Mouse (Mus musculus): Measurements from ENCODE around the gene Lrp5. TPM values are rescaled to one million over a fixed set of nuclear protein-coding genes. Genes with fewer than 3 reads are reported as not detected.
A peak's percentile ranks its signal among the peaks of the same experiment; 100 is the strongest.

The Lrp5 gene
- total RNA-seq, 4 experiments from 2014 or later = 48.9 to 52.9 (median 50.7) TPM

DNA sequence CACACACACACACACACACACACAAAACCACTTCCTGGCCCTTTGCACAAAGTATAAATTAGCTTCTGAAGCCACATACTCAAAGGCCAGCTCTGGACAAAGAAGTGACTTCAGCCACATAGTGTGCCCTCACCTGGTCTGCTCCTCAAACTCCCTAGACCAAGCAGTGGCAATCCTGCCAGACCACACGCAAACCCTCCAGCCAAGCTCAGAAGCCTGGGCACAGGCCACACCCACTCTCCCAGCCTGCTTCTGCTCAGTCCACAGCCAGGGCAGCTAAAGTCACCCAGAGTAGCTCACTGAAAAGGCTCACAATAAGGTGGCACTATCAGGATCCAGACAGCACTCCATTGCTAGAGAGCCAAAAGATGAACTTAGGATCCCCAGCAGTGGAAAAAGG, 30.2 kb downstream of the Lrp5 start:
- DNase-seq (ENCODE audit: low spot score) = no peak

DNA sequence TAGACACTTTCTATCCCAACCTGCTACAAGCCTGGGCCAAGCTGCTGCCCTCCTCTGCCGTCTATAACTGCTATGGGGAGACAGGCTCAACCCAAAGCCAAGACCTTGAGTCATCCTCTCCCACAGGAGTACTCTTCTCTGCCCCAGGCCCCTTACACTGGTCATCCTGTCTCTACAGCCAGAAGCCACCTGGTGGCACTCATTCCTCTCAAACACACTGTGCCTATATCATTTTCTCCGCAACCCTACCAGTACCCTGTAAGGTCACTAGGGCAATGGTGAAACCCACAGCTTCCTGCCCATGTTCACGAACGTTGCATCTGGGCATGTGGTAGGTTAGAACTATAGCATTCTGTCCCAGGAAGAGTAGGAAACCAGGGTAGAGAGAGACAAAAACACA, 31.4 kb downstream of the Lrp5 start:
- DNase-seq (ENCODE audit: low spot score) = no peak

DNA sequence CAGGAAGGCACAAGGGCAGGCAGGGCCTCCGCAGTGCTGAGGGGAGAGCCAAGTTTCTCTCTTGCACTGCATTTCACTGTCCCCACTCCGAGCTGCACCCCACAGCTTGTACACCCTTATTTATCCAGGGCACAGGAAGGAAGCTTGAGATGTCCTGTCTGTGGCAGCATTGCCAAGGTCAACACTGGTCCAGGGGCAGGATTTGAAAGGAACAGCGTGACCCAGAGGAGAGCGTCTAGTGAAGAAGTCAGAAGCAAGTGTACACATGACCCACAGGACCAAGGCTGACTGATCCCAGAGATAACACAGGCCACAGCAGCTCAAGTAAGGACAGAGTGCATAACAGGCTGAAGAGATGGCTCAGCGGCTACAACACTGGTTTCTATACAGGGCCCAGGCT, 32.3 kb downstream of the Lrp5 start:
- no peak for DNase-seq (ENCODE audit: low spot score)

DNA sequence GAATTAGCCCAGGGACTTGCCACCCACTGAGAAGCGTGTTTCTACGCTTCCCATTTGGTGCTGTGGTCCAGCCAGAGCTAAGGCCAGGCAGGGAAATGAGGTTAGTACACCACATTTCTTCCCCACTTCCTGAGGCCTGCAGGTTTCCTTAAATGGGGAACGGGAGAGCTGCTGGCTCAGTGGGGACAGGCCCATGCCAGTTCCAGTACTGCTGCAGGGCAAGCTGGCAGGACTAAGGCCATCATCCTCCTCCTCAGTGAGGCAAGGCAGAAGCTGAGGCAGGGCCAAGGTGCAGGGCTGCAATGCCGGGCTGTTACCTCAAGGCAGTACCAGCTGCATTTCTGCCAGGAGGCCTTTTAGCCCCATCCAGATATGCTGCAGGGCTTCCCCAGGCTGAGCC, 32.9 kb downstream of the Lrp5 start:
- DNase-seq (ENCODE audit: low spot score) = no peak

DNA sequence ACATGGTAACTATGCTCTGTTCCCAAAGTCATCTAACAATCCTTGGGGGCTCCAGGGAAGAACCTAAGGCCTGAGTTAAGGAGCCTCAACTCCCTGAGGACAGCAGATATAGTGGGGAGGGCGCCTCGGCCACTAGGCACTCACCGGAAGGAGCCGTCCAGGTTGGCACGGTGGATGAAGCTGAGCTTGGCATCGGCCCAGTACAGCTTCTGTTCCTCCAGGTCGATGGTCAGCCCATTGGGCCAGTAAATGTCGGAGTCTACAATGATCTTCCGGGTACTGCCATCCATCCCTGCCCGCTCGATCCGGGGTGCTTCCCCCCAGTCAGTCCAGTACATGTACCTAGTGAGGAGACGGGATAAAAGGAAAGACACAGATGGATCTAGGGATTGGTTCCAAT, 34.4 kb downstream of the Lrp5 start:
- no peak for DNase-seq (ENCODE audit: low spot score)

DNA sequence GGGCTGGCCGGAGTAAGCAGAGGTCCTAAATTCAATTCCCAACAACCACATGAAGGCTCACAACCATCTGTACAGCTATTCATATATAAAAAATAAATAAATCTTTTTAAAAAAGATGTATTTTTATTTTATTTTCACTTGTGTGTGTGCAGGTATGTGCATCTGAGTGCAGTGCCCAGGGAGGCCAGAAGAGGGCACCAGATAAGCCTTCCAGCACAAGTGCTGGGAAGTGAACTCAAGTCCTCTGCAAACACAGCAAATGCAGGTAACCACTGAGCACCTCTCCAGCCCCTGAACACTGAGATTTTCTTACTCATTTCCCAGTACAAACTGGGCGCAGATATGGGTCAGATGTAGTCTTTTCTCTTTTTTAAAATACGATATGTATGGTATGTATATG, 35.1 kb downstream of the Lrp5 start:
- DNase-seq (ENCODE audit: low spot score) = no peak

DNA sequence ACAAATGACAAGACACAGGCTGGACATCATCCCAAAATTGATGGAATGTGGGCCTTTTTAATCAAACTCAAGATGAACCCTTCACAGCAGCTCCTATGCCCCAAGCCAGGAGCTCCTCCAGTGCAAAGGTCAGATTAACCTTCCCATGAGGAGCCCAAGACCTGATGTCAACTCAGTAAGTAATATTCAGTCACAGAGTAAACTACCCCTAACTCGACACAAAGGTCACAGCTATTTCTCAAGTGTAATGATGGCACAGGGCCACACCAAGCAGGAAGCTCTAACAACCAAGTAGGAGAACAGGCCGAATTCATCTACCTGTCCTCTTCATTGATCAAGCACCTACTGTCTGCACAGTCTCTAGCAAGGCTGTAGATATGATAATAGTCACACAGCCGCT, 35.9 kb downstream of the Lrp5 start:
- DNase-seq (ENCODE audit: low spot score) = no peak

DNA sequence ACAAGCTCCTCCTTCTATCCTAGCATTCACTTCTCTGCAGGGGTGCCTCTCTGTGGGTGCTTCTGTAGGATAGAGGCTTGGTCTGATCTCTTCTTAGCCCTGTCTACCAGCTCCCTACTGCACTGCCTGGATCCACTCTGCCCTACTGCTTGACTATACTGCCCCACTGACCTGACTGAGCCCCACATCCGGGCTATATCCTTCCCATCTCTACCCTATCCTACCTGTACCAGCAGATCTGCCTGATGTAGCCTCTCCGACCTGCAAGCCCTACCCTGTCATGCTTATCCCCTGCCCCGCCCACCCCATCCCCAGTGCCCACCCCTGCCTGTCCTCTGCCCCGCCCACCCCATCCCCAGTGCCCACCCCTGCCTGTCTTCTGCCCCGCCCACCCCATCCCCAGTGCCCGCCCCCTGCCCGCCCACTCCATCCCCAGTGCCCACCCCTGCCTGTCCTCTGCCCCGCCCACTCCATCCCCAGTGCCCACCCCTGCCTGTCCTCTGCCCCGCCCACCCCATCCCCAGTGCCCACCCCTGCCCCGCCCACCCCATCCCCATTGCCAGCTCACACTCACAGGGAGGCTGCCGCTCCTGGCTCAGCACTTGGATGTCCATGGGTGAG, 37.4 kb downstream of the Lrp5 start:
- no peak for DNase-seq (ENCODE audit: low spot score)

DNA sequence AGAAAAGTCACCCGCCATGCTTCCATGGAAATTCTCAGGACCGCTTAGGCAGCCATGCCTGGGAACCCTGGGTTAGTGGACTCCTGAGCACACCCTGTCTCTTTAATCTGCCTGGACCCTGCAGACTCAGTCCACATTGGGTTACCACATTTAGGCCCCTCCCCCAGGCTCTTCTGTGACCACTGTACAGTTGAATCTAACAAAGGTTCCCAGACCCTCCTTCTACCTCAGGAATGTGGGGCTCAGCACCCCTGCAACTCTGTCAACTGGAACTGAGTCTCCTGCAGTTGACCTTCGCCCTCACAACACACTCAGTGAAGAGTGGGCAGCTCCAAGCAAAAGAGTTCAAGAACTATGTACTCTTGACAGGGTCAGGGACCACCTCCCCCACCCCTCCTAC, 38.4 kb downstream of the Lrp5 start:
- DNase-seq (ENCODE audit: low spot score) = no peak

DNA sequence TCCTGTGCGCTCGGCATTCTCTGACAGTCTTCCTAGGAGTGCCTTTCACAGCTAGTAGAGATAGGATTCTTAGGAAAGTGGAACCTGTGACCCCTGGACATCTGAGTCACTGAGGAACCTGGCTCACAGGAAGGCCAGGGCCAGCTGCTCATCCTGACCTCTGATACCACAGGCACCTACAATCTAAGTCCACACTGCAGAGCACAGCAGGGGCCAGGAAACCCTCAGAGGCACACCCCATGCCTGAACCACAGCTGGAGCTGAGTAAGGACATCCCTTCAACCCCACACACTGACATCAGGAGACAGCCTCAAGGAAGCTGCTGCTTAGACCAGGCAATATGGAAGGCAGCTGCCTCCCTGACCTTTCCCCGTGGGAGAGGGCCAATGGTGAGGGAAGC, 40.6 kb downstream of the Lrp5 start:
- DNase-seq (ENCODE audit: low spot score) = no peak

DNA sequence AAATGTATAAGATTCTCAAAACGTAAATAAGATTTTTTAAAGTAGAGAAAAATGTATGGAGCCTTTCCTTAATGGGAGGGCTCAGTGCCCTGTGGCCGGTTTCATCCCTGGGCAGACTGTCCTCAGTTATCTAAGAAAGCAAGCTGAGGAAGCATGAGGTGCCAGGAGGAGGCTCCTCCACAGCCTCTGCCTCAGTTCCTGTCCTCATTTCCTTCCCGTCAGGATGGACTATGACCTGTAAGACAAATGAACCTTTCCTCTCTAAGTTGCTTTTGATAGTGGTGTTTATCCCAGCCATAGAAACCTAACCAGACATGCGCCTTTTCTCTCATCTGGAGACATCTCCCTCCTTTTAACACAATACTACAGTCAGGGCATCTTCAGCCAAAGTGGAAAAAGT, 41.0 kb downstream of the Lrp5 start:
- DNase-seq (ENCODE audit: low spot score) = no peak

DNA sequence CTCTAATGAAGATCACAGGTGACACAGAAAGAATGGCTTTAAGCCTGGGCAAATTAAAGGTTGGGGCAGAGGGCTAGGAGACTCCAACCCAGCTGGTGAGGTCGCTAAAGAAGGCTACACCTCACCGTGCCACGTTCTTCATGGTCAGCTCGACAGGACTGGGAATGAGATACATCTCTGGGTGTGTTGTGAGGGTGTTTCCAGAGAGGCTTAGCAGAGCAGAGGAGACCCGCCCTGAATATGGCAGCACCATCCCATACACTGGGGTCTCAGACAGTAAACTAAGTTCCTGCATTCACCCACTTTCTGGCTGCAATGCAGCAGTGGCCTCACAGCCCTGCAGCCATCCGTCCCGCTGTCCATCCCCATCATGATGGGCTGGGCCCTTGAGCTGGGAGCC, 46.8 kb downstream of the Lrp5 start:
- no peak for DNase-seq (ENCODE audit: low spot score)

DNA sequence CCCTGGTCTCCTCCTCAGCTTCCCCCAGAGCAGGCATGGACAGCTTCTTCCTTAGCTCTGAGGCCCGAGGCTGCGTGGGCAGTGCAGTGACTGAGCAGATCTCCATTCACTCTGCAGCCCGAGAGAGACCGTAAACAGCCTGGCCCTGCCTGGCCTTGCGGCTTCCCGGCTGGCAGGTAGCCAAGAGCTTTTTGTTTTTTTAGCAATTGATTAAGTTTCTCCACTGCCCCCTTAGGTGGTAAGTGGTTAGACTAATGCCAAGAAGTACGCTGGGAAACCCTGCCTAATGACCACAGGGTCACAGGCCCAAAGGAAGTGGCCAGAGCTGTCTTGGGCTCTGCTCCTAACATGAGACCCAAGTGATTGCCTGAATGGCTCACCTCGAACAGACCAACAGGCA, 47.7 kb downstream of the Lrp5 start:
- peak; percentile 60 for DNase-seq (ENCODE audit: low spot score)

DNA sequence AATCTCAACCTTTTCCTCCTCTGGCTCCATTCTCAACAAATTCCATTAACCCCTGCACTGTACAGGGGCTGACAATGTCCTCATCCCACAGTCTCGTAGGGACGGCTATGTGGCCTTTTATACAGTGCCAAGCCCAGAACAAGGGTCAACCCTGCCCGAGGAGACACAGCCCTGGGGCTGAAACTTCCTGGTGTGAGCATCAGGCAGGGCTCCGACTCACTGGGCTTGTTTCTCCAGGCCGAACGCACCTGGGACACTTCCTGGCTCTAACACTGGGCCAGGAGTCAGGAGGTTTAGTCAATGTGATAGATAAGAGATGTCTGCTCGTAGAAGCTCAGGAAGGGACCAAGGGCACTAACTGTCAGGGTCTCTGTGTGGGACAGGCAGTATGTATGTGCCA, 54.3 kb downstream of the Lrp5 start:
- no peak for DNase-seq (ENCODE audit: low spot score)

DNA sequence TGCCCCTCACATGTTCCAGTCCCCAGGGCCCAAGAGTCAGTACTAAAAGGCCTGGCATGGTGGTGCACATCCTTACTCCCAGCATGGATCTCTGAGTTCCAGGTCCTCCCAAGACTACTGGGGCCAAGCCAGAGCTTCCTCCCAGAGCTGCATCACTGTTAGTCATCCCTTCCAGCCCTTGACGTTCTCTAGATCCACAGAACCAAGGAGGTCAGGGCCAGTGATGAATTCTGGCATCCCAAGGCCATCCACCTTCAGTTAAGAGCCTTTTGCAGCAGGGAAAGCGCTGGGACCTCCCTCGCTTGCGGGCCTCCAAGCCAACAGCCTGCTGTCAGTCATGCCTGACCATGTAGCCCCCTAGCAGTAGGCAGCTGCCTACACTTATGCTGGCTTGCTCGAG, 54.9 kb downstream of the Lrp5 start:
- DNase-seq (ENCODE audit: low spot score) = no peak

DNA sequence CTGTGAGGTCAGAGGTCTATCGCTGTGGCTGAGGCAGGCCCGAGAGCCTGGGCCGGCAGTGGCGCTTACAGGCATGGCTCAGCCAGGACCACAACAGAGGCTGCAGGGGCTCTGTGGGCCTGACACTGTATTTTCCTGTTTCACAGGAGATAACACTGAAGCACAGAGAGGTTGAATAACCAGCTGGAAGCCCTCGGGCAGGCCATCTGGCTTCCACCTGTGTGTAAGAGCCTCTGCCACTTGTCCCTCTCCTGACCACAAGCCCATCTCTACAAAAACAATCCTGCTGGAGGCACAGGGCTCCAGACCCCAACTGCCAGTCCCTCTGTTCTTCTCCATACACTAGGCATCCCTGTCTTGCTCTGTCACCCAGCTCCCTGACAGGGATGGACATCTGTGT, 55.9 kb downstream of the Lrp5 start:
- DNase-seq (ENCODE audit: low spot score) = no peak

DNA sequence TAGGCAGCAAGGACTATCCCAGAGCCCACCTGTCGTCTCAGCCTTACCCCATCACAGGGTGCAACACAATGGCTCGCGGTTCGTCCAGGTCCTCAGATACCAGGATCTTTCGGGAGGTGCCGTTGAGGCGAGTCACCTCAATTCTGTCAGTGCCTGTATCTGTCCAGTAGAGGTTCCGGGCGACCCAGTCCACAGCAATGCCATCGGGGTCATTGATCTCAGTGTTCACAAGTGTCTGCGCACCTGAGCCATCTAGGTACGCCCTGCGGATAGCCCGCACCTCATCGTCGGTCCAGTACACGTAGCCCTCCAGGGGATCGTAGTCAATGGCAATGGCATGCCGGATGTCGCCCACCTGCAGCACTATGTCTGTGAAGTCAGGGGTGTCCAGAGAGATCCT, 56.3 kb downstream of the Lrp5 start:
- no peak for DNase-seq (ENCODE audit: low spot score)

DNA sequence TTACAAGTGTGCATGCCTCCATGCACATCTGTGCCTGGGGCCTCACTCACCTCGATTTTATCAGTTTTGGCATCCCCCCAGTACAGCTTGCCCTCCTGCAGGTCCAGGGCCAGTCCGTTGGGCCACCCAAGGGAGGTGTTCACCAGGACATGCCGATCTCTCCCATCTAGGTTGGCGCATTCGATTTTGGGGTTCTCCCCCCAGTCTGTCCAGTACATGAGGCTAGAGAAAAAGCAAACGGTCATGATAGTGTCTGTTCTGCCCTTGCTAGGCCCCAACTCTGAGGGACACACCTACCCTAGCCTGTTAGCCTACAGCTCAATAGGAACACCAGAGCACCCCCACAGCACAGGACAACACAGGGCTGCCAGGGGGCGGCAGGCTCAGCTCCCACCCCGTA, 58.1 kb downstream of the Lrp5 start:
- no peak for DNase-seq (ENCODE audit: low spot score)

DNA sequence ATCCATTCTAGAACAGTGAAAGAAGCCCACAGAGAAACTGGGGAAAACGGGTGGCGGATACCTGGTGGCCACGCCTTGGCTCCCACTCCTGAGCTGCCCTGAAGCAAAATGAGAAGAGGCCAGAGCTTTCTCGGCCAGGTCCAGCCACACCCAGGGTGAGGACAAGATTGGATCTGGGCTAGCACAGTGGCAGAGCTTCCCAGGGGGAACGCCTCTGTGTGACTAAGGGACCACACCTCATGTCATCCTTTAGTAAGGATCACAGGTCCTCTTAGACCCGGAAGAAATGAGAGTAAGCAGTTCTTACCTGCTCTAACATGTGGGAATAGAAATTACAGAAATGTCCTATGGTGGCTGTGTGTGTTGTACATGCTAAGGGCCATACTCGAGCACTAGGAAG, 61.3 kb downstream of the Lrp5 start:
- DNase-seq (ENCODE audit: low spot score) = no peak

DNA sequence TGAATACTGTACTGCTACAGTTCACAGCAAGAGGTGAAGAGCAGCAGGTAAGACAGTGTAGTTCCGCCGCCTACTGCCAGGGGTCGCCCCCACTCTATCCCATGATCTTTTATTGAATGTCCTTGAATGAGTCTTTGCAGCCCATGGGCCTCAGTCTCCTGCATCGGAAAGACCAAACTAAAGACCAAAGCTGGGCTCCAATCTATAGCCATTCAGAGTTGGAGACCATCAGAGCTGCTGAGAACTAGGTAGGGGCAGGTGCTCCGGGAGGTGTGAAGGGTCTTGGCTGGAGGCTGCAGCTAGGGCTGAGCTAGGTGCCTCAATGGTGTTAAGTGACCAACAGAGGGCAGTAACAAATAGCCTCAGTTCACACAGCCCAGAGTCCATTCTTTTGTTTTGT, 62.5 kb downstream of the Lrp5 start:
- peak; percentile 63 for DNase-seq (ENCODE audit: low spot score)

DNA sequence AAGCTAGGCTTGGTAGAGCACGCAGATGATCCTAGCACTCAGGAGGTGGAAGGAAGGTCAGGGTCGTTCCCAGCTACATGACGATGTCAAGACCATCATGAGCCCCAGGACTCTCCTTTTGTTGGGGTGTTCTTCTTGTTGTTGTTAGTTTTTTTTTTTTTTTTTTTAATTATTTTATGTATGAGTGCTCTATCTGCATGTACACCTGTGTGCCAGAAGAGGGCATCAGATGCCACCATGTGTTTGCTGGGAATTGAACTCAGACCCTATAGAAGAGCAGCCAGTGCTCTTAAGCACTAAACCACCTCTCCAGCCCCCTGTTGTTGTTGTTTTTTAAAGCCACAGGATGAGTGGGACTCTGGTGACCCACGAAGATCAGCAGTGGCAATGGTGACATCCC, 63.1 kb downstream of the Lrp5 start:
- no peak for DNase-seq (ENCODE audit: low spot score)

DNA sequence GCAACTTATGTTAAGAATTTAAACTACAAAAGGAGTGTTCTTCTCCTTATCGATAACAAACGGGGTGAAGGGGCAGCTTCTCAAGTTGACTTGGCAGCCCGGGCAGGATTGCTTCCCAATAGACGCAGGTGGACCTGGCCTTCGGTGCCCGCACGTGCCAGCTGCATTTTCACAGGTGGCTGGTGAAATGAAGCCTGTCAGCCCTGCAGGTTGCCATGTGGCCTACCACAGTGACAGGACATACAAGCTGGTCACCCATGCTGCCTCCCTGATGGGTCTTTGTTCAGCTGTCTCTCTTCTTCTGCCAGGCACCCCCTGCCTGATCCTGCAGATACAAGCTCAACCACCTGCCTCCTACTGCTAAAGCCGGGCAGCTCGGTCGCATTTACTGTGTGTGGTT, 65.5 kb downstream of the Lrp5 start:
- no peak for DNase-seq (ENCODE audit: low spot score)

DNA sequence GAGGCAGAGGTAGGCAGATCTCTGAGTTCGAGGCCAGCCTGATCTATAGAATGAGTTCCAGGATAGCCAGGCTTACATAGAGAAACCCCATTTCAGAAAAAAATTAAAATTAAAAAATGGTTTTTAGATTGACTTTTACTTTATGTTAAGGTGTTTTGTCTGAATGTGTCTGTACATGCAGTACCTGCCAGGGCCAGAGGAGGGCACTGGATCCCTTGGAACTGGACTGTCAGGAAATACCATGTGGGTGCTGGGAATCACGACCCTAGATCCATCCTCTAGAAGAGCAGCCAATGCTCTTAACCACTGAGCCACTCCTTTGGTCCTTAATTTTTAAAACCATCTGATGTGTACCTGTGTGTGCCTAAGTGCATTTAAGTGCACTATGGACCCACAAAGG, 67.0 kb downstream of the Lrp5 start:
- DNase-seq (ENCODE audit: low spot score) = no peak

DNA sequence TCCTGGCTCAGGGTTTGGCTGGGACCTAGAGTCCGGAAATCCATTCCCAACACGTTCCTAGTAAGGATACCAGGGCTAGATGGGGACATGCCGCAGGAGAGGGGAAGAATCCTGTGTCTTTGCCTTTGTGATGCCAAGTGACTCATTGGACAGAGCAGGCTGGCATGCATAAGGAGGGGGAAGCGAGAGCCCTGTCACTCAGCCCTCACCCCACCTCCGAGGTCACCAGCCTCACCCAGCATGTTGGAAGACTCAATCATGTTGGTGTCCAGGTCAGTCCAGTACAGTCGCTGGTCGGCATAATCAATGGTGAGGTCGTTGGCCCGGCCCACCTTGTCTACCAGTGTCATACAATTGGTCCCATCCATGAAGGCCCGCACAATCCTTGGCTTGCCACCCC, 72.4 kb downstream of the Lrp5 start:
- DNase-seq (ENCODE audit: low spot score) = no peak
